Mouse (Mus musculus) testis, postnatal 10 days (tissue): ENCODE measurements at regions not wholly inside any gene's neighbourhood (a gene's known extent, or its start where the extent isn't known, plus 50 kb on each side); places are given as distances from the start of the nearest gene placed in this dataset.

Experiments
- DNase-seq: peaks from one replicate; pipeline ENCODE4 v3.0.0; 2021; ENCODE audit warnings: low spot score

DNA sequence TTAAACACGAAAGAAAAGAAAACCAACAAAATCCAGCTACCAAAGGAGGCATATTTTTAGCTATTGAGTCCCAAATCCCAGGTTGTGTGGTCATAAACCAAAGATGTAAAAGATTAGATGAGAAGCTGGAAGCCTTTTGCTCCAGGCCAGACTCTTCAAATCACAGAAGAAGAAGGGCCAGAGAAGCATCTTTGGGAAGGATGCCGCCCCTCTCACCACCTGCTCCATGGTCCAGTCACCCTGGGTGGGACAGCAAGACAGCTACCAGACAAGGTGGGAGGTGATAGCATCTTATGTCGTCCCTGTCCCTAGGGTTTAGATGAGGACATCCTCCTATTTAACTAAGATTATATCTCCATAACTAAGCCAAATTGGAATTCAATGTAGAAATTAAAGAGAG is 95.1 kb upstream of the Myocd start:
- no peak for DNase-seq

DNA sequence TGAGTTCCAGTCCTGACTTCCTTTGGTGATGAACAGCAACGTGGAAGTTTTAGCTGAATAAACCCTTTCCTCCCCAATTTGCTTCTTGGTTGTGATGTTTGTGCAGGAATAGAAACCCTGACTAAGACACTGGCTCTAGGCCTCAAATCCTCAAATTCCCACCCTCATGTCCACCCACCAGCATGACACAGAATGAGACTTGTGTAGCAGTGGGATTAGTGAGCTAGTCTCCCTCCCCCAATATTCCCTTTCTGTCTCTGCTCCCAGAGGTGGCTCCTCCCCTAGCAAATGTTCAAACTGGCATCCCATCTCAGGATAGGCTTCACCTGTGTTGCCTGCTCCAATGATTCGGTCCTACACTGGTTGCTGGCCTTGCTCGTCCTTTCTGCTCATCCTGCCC is 94.1 kb upstream of the Myocd start:
- no peak for DNase-seq

DNA sequence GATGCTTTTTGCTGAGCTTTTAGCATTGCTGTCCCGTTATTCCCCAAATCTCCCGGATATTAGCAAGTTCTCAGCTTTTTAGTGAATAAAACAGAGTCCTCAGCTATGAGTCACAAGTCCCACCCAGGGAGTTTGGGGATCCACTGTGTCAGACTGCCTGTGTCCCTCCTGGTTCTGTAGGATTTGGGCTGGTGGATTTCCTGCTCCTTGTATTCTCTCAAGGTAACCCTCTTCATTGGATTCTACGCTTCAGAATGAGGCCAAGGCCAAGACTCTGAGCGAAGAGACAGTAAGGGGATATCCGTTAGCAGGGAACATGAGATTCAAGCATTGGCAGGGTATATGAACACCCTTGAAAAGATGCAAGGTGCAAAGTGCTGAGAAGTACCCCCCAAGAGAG is 90.9 kb upstream of the Myocd start:
- no peak for DNase-seq

DNA sequence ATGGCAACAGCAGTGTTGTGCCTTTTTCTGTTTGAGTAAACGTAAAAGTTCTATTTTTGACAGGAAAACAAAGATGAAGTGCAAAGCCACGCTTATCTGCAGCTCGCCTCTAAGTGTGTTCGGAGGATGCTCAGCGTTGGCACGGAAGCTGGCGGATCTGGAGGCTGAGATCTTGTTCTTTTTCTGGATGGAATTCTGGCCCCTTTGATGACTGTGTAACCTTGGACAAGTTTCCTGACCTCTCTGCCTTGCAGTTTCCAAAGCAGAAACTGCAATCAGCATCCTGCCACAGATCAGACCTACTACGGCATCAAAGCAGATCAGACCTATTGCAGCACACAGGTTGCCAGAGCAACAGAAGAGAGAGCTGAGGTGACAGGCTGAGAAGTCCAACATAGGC is 89.1 kb upstream of the Myocd start:
- DNase-seq = no peak

DNA sequence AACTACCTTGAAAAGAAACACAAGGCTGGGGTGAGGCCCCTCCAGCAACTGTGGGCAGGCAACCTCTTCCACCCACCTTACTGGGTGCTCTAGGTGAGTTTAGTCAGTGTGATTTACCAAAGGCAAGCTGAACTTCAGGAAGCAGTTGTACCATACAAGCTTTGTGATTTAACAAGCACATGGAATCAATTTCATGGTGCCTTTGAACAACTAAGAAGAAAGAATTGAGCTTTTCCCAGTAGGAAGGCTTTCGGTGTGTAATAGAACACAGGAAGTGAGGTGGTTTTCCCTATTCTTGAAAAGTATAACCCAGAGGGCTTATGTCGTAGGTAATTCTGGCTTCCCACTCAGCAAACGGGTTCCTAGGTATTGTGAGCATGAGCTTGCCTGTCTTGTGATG is 82.7 kb upstream of the Myocd start:
- DNase-seq = no peak

DNA sequence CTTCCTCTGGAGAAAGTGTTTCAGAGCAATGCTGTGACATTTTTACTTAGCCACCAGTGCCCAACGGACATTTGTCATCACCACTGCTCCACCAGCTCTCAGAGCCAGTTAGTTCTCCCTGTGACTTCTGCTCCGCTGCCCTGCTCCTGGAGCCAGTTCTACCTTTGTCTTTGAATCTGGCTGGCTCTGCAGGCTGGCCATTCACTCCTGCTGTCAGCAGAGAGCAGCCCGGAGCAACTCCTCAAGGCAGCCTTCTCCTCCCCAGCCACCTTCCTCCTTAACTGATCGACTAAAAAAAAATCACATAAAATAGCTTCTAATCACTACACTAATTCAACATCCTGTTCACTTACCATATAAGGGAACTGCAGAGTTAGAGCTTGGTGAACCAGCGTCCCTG is 79.2 kb upstream of the Myocd start:
- DNase-seq = no peak

DNA sequence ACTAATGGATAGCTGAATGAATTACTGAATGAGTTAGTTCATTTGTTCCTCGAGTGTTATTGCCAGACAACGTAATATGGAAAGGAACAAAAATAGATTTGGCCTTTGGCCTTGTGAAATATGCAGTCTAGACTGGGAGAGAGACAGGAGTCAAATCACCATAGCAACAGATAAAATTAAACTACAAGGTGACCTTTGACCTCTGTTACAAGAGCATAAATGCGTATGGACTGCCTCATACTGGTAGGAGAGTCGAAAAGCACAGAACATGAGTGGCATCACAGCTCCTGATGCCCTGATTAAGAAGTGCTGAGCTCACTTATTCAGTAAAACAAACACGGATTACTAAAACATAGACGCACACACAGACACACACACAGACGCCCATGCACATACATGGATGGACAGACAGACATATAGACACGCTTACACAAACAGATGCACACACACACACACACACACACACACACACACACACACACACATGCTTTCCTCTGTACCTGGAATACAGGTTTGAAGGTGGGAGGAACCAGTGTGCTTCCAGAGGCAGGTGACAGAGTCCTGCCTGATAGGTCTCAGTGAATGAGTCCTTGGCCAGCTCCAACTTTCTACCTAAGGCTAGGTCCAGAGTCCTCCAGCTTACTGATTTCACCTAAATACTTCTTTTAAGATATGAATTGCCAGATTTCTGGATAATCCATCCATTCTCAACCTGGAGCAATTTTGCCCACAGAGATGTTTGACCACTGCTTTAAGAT is 72.1 kb upstream of the Myocd start:
- no peak for DNase-seq

DNA sequence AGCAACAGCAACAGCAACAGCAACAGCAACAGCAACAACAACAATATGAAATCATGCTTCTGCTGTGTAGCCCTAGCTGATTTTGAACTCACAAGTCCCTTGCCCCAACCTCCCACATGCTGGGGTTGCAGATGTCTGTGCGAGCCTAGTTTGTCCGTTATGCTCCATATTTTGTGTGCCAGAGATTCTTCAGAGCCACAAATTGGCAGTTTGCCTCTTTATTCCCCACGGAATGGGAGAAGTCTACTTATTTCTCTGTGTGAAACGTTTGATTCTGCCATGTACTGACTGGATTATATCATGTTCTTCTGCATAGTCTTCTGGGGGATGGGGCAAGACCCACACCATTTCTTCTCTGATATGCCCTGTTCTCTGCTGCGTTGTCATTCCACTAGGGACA is 64.5 kb upstream of the Myocd start:
- no peak for DNase-seq

DNA sequence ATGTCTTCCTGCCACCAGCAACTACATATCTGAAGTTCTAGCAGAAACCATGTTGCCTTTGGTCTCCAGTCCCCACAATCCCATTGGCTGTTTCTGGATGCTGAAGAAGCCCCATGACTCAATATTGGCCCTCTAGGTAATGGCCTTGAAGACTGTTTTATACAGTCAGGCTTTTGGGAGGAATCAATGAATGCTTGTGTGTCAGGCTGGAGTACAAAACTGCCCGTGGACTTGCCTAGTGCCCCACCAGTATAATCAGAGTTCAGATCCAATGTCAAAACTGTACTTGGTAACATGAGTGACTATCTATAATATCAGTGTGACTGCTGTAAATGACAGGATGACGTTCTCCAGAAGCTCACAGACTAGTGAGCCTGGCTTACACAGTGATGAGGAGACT is 63.3 kb upstream of the Myocd start:
- no peak for DNase-seq

DNA sequence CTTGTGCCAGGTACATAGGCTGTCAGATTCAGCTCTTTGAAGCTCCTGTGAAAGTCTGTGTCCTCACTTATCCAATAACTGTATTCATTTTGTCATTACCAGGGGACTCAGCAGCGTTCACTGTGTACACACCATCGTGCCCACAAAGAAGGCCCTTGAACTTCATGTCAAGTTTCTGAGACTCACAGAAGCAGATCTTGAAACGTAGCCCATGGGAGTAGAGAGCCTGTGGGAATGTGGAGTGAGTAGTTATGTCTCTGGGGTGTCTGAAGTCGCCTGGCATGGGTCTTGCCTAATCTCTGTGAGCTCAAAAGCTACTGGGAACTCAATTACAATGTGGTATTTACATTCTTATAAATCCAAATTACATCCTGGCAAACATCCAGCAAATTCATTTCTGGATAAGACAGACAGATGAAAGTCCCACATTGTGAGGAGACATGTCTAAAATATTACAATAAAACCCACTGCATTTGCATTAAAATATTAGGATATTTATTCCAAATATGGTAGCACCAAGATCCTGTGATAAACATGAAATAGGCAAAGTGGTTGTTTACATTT is 53.2 kb upstream of the Myocd start:
- DNase-seq = no peak
